Mouse (Mus musculus) MN1 (cell line): ENCODE results near the gene Syp.
A peak's percentile ranks its signal among the peaks of the same experiment; 100 is the strongest.

Source experiments
- DNase-seq: peaks from one replicate; pipeline ENCODE4 v3.0.0-alpha.2; 2016; ENCODE audit warnings: low spot score

Syp gene

GRCm38 (mm10) chrX:7662936-7663335, 24.7 kb downstream of the Syp start:
- DNase-seq: no peak

- DNase-seq: no peak
These were observed 26.5 kb downstream of the Syp start for GRCm38 (mm10) chrX:7664791-7665190.

GRCm38 (mm10) chrX:7665739-7666502, 27.6 kb downstream of the Syp start:
- no peak for DNase-seq

DNA sequence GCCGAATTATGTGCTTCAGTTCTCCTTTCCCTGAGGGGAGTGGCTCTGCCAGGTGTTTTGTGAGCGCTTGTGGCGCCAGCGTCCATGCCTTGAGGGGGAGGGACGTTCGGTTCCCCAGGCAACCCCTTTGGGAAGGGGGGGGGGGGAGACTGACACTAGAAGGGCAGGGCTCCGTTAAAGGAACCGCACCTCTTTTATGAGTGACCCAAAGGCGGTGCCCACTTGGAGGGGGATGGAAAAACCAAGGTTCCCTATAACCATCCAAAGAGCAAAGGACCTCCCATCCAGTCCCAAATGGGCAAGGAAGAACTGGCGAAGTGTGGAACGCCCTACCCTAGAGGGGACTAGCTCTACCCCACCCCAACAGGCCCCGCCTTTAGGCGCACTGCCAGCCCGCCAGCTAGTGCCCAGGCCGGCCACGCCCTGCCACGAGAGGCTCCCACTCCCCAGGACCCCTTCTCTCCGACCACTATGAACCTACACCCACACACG, 32.2 kb downstream of the Syp start:
- peak; percentile 72 for DNase-seq

DNA sequence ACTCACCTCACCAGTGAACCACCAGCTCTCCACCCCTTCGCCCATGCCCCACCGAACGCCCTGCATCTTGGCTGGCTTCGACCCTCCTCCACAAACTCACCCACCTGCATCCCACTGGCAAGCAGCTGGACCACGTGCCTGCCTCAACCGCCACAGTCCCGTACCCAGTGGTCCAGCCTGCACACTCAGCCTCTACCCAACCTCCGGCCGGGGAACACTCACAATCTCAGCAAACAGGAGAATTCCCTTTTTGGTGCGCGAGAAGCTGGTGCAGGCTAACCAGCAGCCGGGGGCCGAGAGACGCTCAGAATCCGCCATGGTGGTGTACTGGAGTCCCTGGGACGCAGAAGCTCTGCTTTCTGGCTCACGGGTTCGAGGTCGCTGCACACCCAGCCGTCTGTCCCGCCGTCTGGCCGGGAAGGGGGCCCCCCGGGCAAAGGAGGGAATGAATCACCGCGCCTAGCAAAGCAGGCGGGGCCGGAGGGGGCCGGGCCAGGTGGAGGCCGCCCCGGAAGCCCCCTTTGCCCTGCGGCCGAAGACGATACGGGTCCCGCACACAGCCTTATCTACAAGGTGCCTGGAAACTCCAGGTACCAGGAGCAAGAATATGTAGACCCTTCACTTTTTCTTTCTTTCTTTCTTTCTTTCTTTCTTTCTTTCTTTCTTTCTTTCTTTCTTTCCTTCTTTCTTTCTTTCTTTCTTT, 32.8 kb downstream of the Syp start, which contains the start of gene Plp2:
Gene Plp2 (minus strand): TSS at position 470 of the 703 bp plus-strand sequence.
- DNase-seq: peak; percentile 53

DNA sequence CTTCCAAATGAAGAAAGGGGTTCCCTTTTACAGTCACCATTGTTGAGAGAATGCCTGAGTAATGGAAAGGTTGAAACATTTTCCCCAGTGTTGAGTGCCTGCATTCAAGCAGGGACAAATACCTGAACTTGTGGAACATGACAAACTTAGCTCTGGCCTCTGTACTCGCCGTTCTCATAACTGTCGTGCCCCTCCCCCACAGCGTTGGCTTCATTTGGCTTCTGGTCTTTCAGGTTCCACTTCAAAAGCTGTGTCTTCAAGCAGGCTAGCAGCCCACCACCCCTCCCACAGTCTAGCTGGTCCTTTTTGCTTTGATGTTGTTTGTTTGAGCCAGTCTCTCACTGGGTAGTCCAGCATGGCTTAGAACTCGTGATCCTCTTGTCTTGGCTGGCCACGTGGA, 34.5 kb downstream of the Syp start:
- no peak for DNase-seq

DNA sequence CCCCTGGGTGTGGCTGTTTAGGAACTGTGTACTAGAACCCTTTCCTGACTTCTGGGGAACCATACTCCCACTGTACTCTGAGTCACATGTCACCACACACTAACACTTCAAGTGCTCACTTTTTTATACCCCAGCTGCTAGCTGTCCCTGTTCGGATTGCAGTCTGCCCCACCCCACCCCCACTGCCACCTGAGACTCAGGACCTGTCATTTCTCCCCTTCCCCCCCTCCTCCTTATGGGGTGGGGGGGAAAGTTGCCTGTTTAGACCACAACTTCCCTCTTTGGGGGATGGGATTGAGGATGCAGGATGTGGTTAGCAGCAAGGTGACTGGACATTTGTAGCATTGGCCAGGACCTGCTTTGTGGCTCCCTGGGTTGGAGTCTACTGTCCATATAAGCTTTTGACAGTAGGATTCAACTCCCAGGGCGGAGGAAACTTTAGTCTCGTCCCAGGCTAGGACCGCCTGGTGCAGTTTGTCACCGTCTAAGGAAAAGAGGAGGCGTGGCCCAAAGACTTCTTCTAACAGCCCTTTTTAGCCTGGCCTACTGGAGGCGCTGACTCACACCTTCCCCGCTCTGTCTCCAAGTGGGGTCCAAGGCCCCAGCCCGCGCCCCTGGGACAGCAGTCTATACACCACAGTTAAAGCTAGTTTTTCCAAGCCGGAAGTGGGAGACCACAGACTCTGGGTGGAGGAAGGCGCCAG, 35.5 kb downstream of the Syp start:
- peak; percentile 63 for DNase-seq

GRCm38 (mm10) chrX:7674284-7675000, 36.2 kb downstream of the Syp start:
- peak; percentile 52 for DNase-seq

DNA sequence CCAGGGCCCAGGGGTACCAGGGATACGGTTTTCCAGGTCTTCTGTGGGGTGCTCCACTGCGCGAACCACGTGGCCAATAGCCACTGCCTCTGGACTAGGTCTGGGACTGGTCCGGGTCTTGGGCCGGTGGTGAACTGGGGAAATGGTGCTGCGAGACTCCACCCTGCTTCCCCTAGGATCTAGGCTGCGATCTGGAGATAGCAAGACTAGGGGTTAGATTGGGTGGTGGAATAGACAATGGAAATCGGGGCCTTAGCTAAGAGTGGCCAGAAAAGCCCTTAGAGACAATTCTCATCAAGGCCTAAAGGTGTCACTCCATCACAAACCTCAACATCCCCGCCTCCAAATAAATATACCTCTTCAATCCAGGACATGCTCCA, 36.7 kb downstream of the Syp start:
- peak; percentile 32 for DNase-seq

- DNase-seq: no peak
These were observed 40.7 kb downstream of the Syp start for GRCm38 (mm10) chrX:7678986-7679385.

DNA sequence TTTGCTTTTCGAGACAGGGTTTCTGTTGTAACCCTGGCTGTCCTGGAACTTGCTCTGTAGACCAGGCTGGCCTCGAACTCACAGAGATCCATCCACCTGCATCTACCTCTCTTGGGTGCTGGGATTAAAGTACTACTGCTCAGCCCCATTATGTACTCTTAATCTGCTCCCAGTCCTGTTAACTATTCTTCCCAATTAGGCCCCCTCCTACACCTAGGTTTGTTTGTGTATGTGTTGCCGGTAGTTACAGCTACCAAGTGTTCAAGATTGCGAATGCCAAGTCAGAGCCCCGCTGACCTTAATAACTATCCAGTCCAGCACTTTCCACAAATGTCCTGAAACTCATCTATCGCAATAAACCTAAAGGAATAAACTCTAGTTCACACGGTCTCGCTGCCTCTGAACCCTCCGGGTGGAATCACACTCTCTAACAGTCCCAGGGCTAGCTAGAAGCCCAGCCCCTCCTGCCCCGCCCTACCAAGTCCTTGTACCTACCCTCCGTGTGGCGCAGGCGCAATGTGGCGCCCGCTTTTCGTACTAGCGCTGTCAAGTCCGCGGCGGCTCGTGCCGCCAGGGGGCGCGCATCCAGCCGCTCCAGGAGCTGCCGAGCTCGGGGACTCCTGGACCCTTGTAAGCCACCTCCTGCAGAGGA, 41.3 kb downstream of the Syp start:
- DNase-seq: peak; percentile 94

- DNase-seq: no peak
These were observed 41.8 kb downstream of the Syp start for GRCm38 (mm10) chrX:7680057-7680412.

- no peak for DNase-seq
These were observed 42.6 kb downstream of the Syp start, which contains the start of gene Magix for GRCm38 (mm10) chrX:7680864-7681263. Gene Magix, minus strand, starts transcription at chrX:7681251.

- no peak for DNase-seq
These were observed 50.0 kb downstream of the Syp start for GRCm38 (mm10) chrX:7688321-7688720.

DNA sequence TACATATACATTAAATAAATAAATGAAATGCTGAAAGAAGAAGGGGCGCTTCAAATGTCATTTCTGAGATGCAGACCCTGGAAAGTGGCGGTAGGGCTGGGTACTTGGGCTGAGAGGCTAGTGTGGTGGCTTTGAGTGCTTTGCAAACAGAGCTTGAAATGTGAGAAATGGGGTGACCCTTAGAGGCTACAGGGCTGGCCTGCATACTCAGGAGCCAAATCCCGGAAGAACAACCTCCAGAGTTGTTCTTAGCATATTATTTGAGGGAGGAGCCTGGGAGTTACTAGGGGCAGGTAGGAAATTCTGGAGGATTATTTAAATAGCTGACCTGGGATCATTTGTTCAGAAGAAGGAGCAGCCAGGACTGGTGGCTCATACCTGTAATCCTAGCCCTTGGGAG, 52.2 kb downstream of the Syp start:
- no peak for DNase-seq

DNA sequence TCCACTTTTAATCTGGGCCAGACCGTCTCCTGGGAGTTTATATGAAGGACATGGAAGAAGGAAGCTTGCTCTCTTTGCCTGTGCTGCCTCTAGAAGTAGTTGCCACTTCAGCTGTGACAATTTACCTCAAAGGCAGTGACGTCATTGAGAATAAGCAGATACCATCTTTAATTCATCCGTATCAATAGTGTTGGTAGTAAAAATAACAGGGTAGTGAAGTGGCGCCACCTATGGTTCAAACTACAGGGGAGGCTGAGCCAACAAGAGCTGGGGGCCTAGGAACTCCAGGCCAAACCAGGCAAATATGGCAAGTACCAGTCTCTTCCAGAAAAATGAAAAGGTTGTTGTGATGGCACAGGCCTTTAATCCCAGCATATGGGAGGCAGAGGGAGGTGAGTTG, 54.6 kb downstream of the Syp start:
- DNase-seq: peak; percentile 44

GRCm38 (mm10) chrX:7696520-7696919, 58.2 kb downstream of the Syp start:
- DNase-seq: no peak

- DNase-seq: peak; percentile 92
These were observed 58.7 kb downstream of the Syp start, which contains the start of gene Gpkow for GRCm38 (mm10) chrX:7696954-7697381. Gene Gpkow, plus strand, starts transcription at chrX:7697131.
